Mouse (Mus musculus) embryonic fibroblast, embryonic 13.5 days (primary cell): Measurements from ENCODE around the gene Tex14.

Experiments used
- CTCF ChIP-seq: IDR thresholded peaks from 2 replicates; pipeline ENCODE4 v1.5.1; 2011; ENCODE audit warnings: mild to moderate bottlenecking, control low read depth, low read length, moderate library complexity, borderline replicate concordance; ENCODE audit not compliant: insufficient read depth
- POLR2A ChIP-seq: IDR thresholded peaks from 2 replicates; pipeline ENCODE4 v1.6.1; 2011; ENCODE audit warnings: low read depth, mild to moderate bottlenecking, control low read depth, low read length, moderate library complexity

- TF ChIP-seq CTCF (no peak), POLR2A (no peak)
These were observed 169.8 kb downstream of the Tex14 start for GRCm38 (mm10) chr11:87574520-87575180.
